Mouse (Mus musculus): Measurements from ENCODE around the gene Pir.

DNA sequence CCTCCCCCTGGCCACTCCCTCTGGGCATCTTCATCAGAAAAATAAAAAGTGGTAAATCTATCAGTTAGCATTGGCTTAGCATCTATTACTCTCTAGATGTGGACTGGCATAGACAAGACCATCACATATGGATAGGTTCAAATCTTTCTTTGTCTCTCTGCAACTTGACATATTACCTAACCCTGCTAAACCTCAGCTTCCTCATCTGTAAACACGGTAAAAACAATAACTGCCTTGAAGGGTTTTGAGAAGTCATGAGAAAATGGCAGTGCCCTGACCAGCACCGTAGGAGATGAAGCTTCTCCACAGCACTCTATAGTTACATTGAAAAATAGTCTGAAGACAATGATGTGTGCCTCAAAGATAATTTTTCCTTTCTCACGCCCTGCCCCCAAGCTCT, 12.6 kb upstream of the Pir start:
- TF ChIP-seq POLR2A (IDR thresholded peaks at IDR 0.05; ENCODE audit: insufficient read depth, low read length) (no peak), CTCF (IDR thresholded peaks at IDR 0.05; ENCODE audit: low read depth, low read length) (no peak), EP300 (IDR thresholded peaks at IDR 0.05; ENCODE audit: insufficient read depth, low read depth, low read length) (no peak)
